Mouse (Mus musculus) spleen, adult 12 weeks (tissue): ENCODE data around the gene Cox4i1.

Experiments
- DNase-seq: peaks from one replicate; pipeline ENCODE4 v3.0.0; 2022; ENCODE audit warnings: low spot score

Cox4i1 gene

DNA sequence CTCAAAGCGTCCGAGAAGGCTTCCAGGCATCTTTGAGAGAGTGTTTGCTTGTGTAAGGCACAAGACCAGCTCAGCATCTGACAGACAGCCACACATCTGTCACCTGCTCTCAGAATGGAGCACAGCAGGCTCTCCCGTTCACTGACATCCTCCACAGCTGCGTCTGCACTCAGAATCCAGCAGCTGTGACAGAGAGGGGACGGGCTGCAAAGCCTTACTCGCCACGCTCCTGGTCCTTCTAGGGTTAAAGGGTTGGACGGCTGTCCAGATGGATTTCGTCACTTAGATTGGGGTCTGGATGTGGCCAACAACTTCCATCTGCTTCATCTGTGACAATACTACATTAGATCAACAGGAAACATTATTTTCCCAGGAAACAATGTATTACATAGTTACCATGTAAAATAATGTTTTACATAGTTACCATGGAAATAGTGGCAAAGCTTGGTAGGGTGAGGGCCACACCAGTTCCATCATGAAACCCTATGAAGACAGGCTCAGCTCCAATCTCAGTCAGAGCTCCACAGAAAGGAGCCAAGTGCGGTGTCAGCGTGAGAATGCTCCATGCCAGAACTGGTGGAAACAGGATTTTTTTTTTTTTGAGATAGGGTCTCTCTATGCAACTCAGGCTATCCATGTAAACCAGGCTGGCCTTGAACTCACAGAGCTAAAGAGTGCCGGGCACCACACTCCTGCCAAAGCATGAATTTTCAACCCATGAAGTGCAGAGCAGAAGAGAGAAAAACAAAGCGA is 28.6 kb downstream of the Cox4i1 start:
- no peak for DNase-seq

DNA sequence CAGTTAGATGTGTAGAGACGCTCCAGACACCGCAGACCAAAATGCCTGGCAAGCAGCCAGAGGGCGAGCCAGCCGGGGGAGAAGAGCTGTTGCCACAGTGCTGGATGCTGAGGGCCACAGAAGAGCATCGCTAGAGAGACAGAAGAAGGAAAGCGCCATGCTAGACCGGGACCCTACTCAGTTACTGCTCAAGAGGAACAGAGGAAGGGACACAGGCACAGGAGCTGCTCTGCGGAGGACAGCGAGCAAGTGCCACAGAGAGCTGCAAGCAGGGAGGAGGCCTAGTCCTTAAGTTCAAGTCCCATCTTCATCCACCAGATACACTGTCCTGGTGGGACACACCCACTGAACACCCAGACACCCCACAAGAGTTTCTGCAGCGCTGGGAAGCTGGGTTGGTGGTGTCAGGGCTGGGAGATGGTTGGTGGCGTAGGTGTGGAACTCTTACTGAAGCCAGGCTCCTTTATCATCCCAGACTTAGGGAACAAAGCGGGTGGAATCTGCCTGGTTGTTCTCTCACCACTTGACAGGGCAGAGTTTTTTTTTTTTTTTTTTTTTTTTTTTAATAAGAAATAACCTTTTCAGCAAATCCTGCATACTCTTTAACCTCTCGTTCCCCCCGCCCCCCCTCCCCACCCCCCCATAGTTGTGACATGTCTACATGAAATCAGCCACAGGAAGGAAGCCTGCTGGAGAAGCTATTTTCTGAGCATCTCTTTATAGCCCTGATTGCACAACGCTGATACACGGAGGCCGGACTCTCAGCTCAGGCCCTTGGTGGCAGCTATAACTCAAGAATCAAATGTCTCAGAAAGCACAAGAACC is 29.3 kb downstream of the Cox4i1 start:
- DNase-seq, result no peak

DNA sequence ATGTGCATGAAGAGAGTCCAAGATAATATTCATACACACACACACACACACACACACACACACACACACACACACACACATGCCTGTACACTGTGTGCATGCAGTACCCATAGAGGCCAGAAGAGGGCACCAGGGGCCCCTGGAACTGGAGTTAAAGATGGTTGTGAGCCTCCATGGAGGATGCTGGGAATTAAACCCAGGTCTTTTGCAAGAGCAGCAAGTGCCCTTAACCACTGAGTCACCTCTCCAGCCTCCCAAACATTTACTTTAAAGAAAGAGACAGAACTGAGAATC is 29.9 kb downstream of the Cox4i1 start:
- peak; percentile 27 for DNase-seq

DNA sequence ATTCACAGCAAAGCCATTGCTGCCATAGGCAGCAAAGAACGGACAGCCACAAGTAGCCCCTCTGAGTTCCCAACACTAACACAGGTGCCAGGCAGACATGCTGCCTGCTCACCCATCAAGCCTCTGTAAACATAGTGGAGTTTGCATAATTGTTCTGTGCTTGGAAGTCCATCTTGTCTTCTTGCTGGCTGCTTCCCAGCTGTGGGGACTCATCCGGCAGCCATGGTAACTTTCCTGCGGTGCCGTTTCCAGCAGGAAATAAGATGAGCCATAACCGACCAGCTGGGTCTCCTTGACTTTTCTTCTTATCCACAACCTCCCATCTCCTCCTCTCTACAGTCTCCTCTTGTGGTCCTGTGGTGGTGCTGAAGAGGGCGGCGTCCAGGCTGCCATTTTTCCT is 30.4 kb downstream of the Cox4i1 start:
- DNase-seq, result no peak

DNA sequence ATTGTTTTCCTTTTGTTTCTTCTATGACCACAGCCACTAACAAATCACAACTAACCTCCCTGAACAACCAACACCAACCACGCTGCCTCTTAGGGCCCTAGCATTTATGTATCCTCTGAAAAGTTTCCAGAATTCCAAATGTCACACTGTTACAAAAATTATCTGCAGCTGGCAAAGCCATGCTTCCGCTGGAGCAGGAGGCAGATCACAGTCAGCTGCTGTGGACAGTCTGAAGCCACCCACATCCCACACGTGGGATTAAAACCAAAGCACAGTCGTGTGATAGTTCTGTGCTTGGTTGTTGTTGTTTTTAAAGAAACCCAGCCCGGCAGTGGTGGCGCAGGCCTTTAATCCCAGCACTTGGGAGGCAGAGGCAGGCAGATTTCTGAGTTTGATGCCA is 31.1 kb downstream of the Cox4i1 start:
- DNase-seq, result no peak

DNA sequence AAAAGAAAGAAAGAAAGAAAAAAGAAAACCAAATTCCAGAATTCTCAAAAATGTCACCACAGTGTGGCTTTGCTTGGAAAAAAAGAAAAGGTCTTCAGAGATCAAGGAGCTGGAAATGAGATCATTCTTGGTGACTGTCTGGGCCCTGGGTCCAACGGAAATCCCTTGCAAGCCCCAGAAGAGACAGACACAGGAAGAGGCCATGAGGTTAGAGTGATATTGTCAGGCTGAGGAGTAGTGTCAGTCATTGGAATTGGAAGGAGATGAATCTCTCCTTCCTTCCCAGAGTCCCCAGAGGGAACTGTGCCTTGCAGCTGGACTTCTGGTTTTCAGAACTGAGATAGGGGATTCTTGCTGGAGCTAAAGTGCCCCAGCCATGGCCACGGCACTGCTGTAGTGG is 31.5 kb downstream of the Cox4i1 start:
- no peak for DNase-seq

DNA sequence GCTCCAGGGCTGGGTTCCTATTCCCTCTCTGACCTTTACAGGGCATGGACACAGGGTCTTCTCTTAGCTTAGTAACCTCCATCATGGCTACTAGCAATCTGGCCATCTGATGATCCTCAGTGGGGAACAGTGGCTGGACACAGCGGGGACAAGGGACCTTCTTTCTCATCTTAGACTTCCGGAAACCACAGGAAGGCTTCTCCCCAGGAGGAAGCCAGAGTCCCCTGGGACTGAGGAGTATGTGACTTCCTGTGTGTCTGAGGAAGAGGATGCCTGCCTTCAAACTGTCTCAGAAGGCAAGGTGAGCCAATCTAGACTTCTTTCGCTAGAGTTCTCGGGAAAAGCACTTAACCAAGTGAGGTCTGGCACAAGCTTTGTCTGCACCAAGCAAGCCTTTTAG is 32.0 kb downstream of the Cox4i1 start:
- DNase-seq, result no peak

DNA sequence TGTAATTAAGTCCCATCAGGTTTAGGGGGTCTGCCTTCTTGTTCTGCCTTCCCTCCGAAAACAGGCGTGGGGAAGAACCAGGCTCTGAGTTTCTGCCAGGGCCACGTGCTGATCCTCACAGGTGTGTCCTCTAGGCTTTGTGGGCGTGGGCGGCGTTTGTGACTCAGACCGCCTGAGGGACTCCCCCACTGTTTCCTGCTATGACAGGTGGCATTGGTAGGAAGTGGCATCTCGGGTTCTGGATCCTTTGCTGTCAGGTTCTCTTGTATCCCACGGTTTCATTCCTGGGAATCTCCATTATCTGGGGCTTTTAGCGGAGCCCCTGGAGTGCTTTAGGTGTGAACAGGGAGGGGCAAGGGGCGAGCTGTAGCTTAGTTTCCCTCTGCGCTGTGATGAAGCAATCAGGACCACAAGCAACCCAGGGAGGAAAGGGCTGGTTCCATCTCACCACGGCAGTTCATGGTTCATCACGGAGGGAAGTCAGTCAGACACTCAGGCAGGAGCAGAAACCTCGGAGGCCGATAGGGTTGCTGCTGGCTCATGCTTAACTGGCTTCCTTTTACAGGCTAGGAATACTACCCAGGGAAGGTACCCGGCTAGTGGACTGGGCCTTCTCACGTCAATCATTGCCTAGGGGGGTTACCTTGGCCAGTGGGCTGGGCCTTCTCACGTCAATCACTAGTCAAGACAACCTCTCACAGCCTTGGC is 33.9 kb downstream of the Cox4i1 start:
- DNase-seq, result peak; percentile 59

DNA sequence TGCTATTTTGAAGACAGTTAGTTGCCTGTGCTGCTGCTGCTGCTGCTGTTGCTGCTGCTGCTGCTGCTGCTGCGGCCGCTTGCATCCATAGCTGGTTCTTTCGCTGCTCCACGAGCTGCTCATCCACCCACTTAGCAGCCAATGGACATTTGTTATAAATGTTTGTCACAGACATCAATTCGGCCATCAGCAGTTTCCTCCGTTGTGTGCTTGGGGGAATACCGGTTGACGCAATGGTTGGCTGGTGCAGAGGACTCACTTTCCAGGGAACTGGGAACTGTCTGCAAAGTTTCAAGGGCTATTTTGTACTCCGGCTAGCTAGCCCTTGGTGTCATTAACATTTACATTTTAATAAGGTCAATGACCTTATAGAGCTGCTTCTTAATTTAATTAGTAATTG is 36.2 kb downstream of the Cox4i1 start:
- DNase-seq, result no peak

DNA sequence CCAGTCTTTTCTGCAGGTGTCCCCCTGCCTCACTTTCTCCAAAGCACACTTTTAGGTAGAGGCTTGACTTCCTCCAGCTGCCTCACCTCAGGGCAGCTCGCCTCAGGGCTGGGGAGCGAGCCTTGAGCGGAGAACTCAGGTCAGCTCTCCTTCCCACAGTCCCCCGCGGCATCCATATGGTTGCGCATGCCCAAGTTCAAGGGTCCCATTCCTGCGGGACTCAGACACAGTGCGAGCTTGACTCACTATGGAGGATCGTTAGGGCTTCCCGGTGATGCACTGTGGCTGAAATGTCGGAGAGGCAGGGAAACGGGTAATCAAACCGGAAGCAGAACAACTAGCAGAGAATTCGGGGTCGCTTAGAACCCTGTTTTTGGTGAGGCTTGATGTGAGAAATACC is 37.1 kb downstream of the Cox4i1 start:
- DNase-seq, result no peak

DNA sequence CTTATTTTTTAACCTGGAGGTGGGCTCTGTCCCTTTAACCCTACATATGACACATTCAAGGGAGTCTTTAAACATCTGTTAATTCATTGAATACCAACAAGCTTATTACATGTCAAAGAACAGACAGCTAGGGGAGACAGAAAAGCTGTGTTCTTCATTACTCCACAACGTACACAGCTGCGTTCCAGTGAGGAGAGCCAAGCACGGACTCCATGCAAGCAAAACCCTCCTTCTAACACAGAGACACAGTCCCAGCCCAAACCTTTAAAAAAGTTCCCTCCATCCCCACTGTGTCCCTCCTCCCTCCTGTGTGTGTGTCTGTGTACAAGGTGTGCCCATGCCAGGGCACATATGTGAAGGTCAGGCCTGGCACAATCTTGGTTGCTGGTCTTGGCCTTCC is 38.2 kb downstream of the Cox4i1 start:
- DNase-seq, result no peak

DNA sequence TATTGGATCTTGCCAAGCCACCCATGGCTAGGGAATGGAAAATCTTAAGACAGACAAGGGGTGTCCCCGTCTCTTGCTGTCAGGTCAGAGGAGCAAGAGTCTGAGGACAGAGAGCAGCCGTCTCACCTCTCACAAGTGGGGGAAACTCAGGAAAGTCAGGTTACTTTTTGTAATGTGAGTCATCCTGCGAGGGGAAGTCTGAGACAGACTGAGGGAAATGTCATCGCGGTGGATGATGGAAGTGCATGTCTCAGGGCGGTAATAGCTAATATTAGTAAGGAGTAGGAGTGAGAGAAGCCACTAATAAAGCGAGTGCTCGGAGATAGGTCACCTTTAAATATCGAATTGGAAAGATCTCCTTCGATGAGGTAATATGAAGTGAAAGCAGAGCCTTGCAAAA is 41.2 kb downstream of the Cox4i1 start:
- no peak for DNase-seq

DNA sequence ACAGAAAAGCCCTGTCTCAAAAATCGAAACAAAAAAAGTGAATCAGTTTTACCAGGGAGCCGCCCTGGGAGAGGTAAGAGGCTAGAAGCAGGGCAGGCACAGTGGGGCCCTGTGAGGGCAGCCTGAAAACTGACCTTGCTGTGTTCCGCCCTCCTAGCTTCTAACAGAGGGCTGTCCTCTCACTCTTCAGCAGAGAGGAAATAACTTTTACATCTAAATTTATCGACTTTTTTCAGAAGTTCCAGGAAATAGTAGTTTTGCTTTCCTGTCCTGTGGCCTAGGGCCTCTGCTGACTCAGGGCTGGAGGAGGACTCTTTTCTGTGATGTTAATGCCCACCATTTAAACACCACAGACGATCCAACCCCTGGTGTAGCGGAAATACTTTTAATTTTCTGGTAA is 47.2 kb downstream of the Cox4i1 start:
- DNase-seq, result no peak

DNA sequence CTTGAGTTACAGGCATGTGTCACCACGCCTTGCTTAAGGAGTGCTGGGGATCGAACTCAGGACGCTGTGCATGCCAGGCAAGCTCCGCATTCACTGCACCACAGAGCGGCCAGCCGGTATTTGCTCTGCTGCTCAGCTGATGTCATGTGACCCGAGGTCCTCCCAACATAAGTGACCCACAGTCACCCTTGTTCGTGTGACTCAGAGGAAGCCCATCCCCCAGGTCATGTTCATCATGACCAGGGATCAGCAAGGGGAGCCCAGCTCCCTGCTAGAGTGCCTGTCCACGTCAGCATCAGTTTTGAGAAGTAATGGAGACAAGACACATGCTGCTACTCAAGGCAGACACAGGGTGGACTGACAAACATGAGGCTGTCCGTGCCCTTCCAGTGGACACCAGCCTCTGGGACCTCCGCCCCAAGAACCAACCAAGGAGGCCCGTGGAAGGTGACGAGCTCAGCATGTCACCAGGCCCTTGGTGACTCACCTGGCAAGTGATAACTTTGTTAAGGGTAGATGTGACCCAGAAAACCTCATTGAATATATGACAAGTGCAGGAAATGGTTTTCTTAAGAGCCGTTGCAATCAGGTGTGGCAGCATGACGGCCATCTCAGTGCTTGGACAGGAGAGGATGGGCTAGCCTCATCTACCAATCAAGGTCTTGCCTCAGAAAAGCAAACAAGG is 48.1 kb downstream of the Cox4i1 start:
- DNase-seq, result no peak

DNA sequence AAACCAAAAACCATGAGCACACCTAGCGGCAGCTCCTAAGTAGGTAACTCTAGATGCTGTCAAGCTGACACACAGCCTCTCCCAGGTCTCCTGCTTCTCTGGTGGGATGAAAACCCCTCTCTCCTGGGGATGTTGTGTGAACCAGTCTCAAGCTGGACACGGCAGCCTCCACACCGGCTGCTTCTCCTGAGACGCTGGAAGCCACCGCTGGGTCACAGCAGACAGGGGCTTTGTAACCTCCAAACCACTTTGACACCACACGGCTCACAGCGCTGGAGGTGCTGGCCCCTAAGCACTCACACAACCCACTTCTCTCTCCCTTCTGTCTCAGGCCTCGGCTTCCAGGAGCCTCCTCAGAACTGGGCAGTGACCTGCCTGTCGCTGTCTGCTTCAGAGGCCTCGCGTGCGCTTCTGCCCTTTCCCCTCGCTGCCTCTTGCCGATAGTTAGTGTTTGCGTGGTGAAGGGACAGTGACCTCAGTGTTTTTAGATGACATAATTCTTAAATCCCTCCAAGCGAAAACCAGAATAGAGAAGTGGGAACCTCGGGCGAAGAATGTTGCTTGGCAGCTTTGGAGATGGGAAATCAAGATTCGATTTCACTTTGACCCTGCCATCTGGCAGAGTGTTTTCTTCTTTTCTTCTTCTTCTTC is 51.7 kb downstream of the Cox4i1 start:
- DNase-seq, result no peak

DNA sequence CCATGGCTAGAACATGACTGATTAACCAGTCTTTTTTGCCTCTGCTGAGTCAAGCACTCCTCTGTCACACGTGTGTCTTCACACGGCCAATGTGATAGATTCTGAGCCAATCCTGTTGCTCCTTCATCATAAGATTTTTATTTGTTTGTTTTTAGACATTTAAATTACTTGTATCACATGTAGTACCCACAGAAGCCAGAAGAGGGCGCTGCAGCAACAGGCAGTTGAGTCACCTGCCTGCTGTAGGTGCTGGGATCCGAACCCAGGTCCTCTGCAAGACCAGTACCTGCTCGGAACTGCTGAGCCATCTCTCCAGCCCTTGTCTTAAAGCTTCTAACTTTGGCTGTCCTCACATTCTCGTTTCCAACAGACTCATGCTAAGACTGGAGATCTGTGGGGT is 55.0 kb downstream of the Cox4i1 start:
- no peak for DNase-seq
